Comparison of ENCODE assay signal across 8 mouse cellular contexts in the genomic region with DNA sequence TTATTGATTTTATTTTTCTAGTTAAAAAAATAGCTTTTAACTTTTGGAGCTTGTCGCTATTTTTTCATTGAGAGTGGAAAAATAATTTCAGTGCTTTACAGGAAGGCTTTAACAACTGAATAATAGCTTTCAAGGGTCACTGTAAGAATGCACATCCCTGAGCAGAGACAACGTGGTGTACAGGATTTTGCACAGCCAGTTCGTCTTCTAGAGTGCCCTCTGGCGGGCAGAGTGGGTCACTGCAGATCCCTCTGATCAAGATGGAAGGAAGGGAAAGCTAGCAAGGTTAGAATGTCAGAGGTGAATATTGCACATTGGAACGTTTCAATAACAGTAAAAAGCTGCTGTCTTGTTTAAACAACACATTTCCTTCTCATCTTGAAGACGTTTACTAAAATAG. TPM values are rescaled to one million over a fixed set of nuclear protein-coding genes. Genes with fewer than 3 reads are reported as not detected.
DNase-seq lines count a peak whose midpoint lies in the region; ATAC-seq and TF ChIP-seq lines count a peak whose summit lies in the region.

No protein-coding gene starts in this region.

- TF ChIP-seq CTCF in E14TG2a.4 (conservative IDR thresholded peaks at IDR 0.05; ENCODE audit: low read length) = peak; percentile 97

- no peak overlapping the region for H3K27ac ChIP-seq in embryonic facial prominence, embryonic 14.5 days (replicated peaks; ENCODE audit: low read depth, low read length)

- peak; percentile 49 to 66 for DNase-seq in adrenal gland, postnatal 4 days (ENCODE audit: low spot score in 2 of 2)
- DNase-seq in embryonic facial prominence, embryonic 14.5 days (ENCODE audit: low spot score) = peak; percentile 67
- peak; percentile 70 to 84 for DNase-seq in heart, postnatal 10 days
- peak; percentile 72 to 90 for DNase-seq in kidney, postnatal 36 days
- peak; percentile 82 for DNase-seq in lung, postnatal 10 days
- peak; percentile 88 for DNase-seq in retina, embryonic 14.5 days (ENCODE audit: low spot score)
- peak; percentile 86 for DNase-seq in thymus, postnatal 4 days

- ATAC-seq in embryonic facial prominence, embryonic 14.5 days (ENCODE audit: low read depth) = no peak

- 5% methylated on average over 6 of the region's 6 CpGs for WGBS in embryonic facial prominence, embryonic 14.5 days

- H3K9me3 ChIP-seq in E14TG2a.4 (ENCODE audit: low read length) = no peaks in the 10 kb centered on the region
- H3K9me3 ChIP-seq in embryonic facial prominence, embryonic 14.5 days (ENCODE audit: control insufficient read depth, low read length) = no peaks in the 10 kb centered on the region

- peaks cover 3% of the 10 kb centered on the region for H3K4me1 ChIP-seq in E14TG2a.4 (replicated peaks; ENCODE audit: low read depth, low read length)
- no peaks in the 10 kb centered on the region for H3K4me1 ChIP-seq in embryonic facial prominence, embryonic 14.5 days (ENCODE audit: control insufficient read depth, insufficient read depth, low read length)

- intact Hi-C loops in heart, postnatal 10 days (cut with DNase I) = loop anchor here (1.0 to 5.0 kb wide), 3 partner anchors 87 to 297 kb away; no protein-coding TSS in a partner anchor

- H3K9ac ChIP-seq in embryonic facial prominence, embryonic 14.5 days (ENCODE audit: low read depth, low read length) = no peak overlapping the region

- no peaks in the 10 kb centered on the region for H3K36me3 ChIP-seq in E14TG2a.4 (ENCODE audit: insufficient read depth, low read length)
- no peaks in the 10 kb centered on the region for H3K36me3 ChIP-seq in embryonic facial prominence, embryonic 14.5 days (ENCODE audit: control insufficient read depth, insufficient read depth, low read length)

- no peaks in the 10 kb centered on the region for H3K27me3 ChIP-seq in E14TG2a.4 (ENCODE audit: insufficient read depth, low read length)
- no peaks in the 10 kb centered on the region for H3K27me3 ChIP-seq in embryonic facial prominence, embryonic 14.5 days (replicated peaks; ENCODE audit: control insufficient read depth, insufficient read depth, low read length)

- no peak overlapping the region for H3K4me2 ChIP-seq in embryonic facial prominence, embryonic 14.5 days (ENCODE audit: low read depth, low read length)

- H3K4me3 ChIP-seq in E14TG2a.4 (replicated peaks; ENCODE audit: low read length) = no peak overlapping the region
- no peak overlapping the region for H3K4me3 ChIP-seq in embryonic facial prominence, embryonic 14.5 days (ENCODE audit: low read depth, low read length)

RNA-seq across cellular contexts. Expression of a gene that starts 10.2 kb away (rescaled TPM):
- total RNA-seq in adrenal gland, postnatal 4 days (2021) = 1,000 to 10,000 TPM in 1 of 2 experiments, 10 to 100 TPM in 1; 60.5 to 1,664 TPM
- polyA plus RNA-seq in embryonic facial prominence, embryonic 14.5 days (2014; fragmentation: Nextera tagmentation; extraction: Ambion mirVana) = 1.0 and 1.4 TPM in 2 replicates
- total RNA-seq in heart, postnatal 10 days (2021) = not detected

RNA-seq across cellular contexts. Expression of a gene that starts 18.0 kb away (rescaled TPM):
- 10 to 100 TPM in 1 of 2 experiments, 1 to 10 TPM in 1; 6.8 to 47.3 TPM for total RNA-seq in adrenal gland, postnatal 4 days (2021)
- not detected in 2 replicates for polyA plus RNA-seq in embryonic facial prominence, embryonic 14.5 days (2014; fragmentation: Nextera tagmentation; extraction: Ambion mirVana)
- not detected for total RNA-seq in heart, postnatal 10 days (2021)

RNA-seq across cellular contexts. Expression of a gene that starts 40.0 kb away (rescaled TPM):
- 1,000 to 10,000 TPM in 1 of 2 experiments, 100 to 1,000 TPM in 1; 169 to 6,544 TPM for total RNA-seq in adrenal gland, postnatal 4 days (2021)
- 1.3 and 1.4 TPM in 2 replicates for polyA plus RNA-seq in embryonic facial prominence, embryonic 14.5 days (2014; fragmentation: Nextera tagmentation; extraction: Ambion mirVana)
- total RNA-seq in heart, postnatal 10 days (2021) = 1 to 10 TPM in 1 of 2 experiments, under 1 TPM in 1; 0.48 to 1.8 TPM

Comparison
In these comparisons a context has a peak if more than half of its experiments do, and no peak if none do; other contexts are left out.
1. RNA of a gene that starts 10.2 kb away (total RNA-seq): 60.5 to 1,664 TPM in adrenal gland, postnatal 4 days; not detected in heart, postnatal 10 days; every median in the first group is over 10 times any median in the second.
2. RNA of a gene that starts 18.0 kb away (total RNA-seq): 6.8 to 47.3 TPM in adrenal gland, postnatal 4 days; not detected in heart, postnatal 10 days; every median in the first group is over 4 times any median in the second.
3. RNA of a gene that starts 40.0 kb away (total RNA-seq): 169 to 6,544 TPM in adrenal gland, postnatal 4 days; 0.48 to 1.8 TPM in heart, postnatal 10 days; every median in the first group is over 10 times any median in the second.
4. Peak in every context shown above with its lines, with median percentiles within 50 percentile points of each other: DNase-seq.